Mouse (Mus musculus) spleen, embryonic (tissue): Measurements from ENCODE around the gene Hmgcl.

ENCODE experiments used
- CTCF ChIA-PET: fragments of 350-600 bp; sonication (Branson Sonifier 250); formaldehyde crosslinking; loops from one replicate; lab custom pipeline; 2022; lab: Charles Lee

Hmgcl gene

DNA sequence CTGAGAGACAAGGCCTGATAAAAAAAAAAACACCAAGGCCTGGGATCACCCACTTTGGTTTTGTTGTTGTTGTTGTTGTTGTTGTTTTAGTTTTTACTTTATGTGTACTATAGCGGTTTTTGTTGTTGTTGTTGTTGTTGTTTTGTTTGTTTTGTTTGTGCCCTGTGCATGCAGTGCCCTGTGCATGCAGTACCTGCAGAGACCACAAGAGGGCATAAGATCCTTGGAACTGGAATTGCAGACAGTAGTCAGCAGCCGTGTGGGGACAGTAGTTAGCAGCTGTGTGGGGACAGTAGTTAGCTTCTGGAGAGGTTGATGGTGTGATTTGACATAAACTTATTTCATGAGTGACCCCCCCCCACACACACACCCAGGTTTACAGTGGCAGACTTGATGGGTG, 8.0 kb downstream of the Hmgcl start:
- CTCF ChIA-PET, result no interaction called here

GRCm38 (mm10) chr4:135955886-135956285, 9.6 kb downstream of the Hmgcl start:
- CTCF ChIA-PET, result interaction anchor here (1.0 kb wide), 1 partner anchor 9 kb away, joined by 4 read pairs; no protein-coding TSS in a partner anchor

DNA sequence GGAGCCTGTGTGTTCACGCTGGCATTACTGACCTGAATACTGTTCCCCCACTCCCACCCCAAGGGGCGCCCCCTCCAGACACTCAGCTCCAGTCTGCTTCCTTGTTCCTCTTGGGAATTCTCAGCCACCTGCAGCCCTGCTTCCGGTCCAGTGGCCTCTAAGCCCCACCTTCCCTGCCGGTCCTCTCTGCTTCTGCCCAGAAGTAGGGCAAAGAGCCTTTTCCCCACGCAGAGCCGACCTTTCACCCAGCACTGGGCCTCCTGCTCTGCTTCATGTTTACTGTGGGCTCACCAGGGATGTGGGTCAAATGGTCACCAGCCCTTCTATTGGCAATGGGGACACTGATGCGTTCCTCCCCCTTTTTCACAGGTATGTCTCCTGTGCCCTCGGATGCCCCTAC, 12.1 kb downstream of the Hmgcl start:
- CTCF ChIA-PET, result no interaction called here

- CTCF ChIA-PET, result interaction anchor here (0.5 to 1.9 kb wide), 6 partner anchors 14 to 138 kb away, joined by 3 to 12 read pairs (median 3); partner anchors contain the start of gene Hmgcl
Observed at GRCm38 (mm10) chr4:135960717-135961116, 14.5 kb downstream of the Hmgcl start.

DNA sequence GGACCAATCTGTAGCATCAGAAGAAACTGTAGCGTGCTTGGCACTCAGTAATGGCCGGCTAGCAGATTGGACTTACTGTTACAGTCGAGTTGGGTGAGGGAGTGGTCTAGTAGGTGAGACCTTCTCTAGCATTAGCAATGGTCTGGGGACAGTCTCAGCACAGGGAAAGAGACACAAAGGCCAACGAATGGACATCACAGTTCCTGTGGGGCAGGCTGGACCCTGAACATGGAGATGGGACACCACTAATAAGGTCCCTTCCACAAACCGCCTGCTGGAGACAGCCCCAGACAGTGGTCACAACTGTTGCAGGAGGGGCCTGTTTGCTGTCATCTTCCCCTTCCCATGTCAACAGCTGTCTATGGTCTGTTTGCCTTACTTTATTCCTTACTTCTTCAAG, 15.5 kb downstream of the Hmgcl start:
- CTCF ChIA-PET, result interaction anchor here (0.6 to 1.5 kb wide), 2 partner anchors 15 to 42 kb away, joined by 3 read pairs; partner anchors contain the start of gene Hmgcl

- CTCF ChIA-PET, result interaction anchor here (0.6 kb wide), 1 partner anchor 43 kb away, joined by 3 read pairs; no protein-coding TSS in a partner anchor
Observed at GRCm38 (mm10) chr4:135962198-135962597, 15.9 kb downstream of the Hmgcl start.

DNA sequence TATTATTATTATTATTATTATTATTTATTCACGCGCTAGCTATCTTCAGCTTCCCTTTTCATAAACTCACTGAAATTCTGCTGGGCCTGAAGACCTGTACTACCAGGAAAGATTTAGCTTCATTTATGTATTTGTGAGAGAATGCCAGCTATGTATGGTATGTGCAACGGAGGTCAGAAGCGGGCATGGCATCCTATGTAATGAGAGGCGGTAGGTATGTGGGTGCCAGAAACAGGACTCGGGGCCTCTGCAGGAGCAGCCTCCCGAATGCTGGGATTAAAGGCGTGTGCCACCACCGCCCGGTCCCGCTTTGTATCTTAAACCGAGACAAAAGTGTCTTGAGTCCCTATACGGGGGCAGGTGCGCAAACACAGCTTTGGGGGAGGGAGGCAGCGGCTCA, 16.7 kb downstream of the Hmgcl start:
- CTCF ChIA-PET, result interaction anchor here (0.6 to 1.1 kb wide), 2 partner anchors 38 to 137 kb away, joined by 4 to 12 read pairs; no protein-coding TSS in a partner anchor

DNA sequence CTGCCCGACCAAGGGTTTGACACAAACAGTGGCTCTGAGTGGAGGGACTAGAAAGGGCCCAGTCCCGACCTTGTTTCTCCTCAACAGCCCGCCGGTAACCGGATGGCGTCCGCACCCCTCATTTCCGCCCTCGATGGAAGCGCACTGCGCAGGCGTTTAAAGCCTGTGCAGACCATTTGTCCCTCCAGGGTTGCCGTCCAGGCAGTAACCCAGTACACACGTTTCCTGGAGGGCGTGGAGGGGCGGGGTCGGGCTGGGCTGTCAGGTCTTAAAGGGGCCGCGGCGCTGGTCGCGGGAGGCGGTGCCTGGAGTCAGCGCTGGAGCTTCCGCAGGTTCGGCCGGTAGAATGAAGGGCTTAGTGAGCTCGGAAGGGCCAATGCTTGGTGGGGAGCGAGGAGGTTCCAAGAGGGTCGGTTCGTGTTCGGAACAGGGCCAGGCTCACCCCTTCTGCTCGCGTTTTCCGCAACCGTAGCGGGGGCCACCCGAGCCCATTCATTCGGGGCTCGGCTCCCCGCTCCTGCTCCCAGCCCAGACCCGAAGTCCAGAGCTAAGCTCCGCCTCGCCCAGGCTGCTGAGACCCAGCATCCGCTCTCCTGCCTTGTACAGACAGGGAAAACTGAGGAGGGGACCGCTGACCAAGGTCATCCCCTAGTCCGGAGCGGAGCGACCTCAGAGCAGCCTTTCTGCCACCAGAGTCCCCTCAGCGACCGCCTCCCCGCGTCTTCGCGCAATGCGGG, 17.4 kb downstream of the Hmgcl start, which contains the start of gene Gale:
TSS of gene Gale (plus strand) at position 271 of the 737 bp plus-strand sequence.
- CTCF ChIA-PET, result interaction anchor here (0.5 to 1.1 kb wide), 3 partner anchors 39 to 1886 kb away, joined by 4 to 12 read pairs (median 6); no protein-coding TSS in a partner anchor

- CTCF ChIA-PET, result no interaction called here
Observed at GRCm38 (mm10) chr4:135964426-135964825, 18.2 kb downstream of the Hmgcl start.

DNA sequence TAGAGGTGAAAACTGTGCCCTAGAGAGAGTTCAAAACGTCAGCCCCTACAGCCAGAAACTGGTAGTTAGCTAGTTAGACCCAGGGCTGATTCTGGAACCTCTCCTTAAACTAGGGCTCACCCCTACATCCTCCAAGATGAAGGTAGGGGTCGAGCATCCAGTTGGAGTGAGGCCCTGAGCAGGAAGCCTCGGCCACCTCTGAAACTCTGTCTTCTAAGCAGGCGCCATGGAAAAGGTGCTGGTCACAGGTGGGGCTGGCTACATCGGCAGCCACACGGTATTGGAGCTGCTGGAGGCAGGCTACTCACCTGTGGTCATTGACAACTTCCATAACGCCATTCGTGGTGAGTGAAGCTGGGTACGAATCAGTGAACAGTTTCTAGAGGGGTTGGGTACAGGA, 18.9 kb downstream of the Hmgcl start:
- CTCF ChIA-PET, result no interaction called here

- CTCF ChIA-PET, result no interaction called here
Observed at GRCm38 (mm10) chr4:135966283-135966682, 20.0 kb downstream of the Hmgcl start.

- CTCF ChIA-PET, result no interaction called here
Observed at GRCm38 (mm10) chr4:135967086-135967760, 21.0 kb downstream of the Hmgcl start.

GRCm38 (mm10) chr4:135968271-135968869, 22.1 kb downstream of the Hmgcl start:
- CTCF ChIA-PET, result no interaction called here

- CTCF ChIA-PET, result interaction anchor here (0.7 kb wide), 1 partner anchor 194 kb away, joined by 3 read pairs; no protein-coding TSS in a partner anchor
Observed at GRCm38 (mm10) chr4:135969070-135969750, 23.0 kb downstream of the Hmgcl start.

GRCm38 (mm10) chr4:135970585-135970984, 24.3 kb downstream of the Hmgcl start:
- CTCF ChIA-PET, result no interaction called here

GRCm38 (mm10) chr4:135971805-135972555, 25.7 kb downstream of the Hmgcl start:
- CTCF ChIA-PET, result no interaction called here

DNA sequence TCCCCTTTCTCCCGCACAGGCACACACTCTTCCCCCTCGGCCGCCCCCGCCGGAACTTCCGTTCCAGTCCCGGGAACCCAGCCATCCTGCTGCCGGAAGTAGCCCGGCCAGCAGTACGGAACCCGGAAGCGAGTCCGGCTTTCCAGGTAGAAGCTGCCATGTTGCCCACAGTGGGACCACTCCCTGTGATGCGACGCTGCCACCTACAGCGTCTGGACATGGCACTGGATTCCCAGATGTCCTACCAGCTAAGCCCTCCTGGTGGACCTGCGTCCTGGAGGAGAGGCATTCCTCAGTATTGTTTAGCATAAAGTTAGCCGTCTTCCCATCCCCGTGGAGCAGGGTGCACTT, 26.3 kb downstream of the Hmgcl start, which contains the start of gene Lypla2:
TSS of gene Lypla2 (minus strand) at position 71 of the 351 bp plus-strand sequence.
- CTCF ChIA-PET, result interaction anchor here (1.4 kb wide), 1 partner anchor 52 kb away, joined by 3 read pairs; the partner anchor contains the start of gene Fuca1

DNA sequence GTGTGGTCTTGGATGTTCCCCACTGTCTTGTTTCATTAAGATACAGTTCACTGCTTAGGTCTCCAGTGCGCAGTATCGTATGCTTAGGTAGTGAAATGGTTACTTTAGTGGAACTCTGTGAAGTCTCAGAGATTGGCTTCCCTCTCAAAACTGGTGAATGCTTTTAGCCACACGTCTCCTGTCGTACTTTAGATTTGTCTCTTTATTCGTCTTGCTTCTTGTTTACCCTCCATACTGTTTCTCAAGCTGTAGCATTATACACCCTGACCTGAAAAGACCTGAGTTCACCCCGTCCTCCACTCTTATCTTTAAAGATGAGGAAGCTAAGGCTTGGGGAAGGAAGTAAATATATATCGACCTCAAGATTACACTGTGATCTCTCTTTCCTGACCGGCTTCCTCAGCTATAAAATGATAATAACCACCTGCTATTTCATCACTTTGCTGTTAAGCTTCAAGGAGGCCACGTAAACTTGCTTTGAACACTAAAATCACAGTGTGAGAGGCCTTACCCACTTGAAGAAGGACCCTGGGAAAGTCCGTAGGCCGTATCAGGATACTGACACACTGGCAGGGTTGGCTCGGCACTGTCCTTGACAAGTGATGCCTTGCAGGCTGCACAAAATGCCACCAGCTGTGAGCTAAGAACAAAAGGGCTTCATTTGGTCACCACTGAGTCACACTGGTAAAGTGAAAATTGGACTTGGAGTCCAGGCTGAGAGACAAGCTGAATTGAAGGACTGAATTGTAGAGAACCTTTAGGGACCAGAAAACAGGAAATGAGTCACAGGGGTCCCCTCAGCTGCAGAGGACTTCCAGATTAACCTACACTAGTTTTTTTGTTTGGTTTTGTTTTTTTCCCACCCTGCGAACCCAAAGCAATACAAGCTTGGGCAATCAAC, 26.9 kb downstream of the Hmgcl start:
- CTCF ChIA-PET, result interaction anchor here (0.9 to 1.4 kb wide), 2 partner anchors 11 to 52 kb away, joined by 3 read pairs; partner anchors contain the start of gene Fuca1

GRCm38 (mm10) chr4:135976146-135976545, 29.9 kb downstream of the Hmgcl start:
- CTCF ChIA-PET, result interaction anchor here (0.7 kb wide), 1 partner anchor 64 kb away, joined by 4 read pairs; no protein-coding TSS in a partner anchor
